Mouse (Mus musculus): ENCODE measurements at regions not wholly inside any gene's neighbourhood (a gene's known extent, or its start where the extent isn't known, plus 50 kb on each side); places are given as distances from the start of the nearest gene placed in this dataset.

DNA sequence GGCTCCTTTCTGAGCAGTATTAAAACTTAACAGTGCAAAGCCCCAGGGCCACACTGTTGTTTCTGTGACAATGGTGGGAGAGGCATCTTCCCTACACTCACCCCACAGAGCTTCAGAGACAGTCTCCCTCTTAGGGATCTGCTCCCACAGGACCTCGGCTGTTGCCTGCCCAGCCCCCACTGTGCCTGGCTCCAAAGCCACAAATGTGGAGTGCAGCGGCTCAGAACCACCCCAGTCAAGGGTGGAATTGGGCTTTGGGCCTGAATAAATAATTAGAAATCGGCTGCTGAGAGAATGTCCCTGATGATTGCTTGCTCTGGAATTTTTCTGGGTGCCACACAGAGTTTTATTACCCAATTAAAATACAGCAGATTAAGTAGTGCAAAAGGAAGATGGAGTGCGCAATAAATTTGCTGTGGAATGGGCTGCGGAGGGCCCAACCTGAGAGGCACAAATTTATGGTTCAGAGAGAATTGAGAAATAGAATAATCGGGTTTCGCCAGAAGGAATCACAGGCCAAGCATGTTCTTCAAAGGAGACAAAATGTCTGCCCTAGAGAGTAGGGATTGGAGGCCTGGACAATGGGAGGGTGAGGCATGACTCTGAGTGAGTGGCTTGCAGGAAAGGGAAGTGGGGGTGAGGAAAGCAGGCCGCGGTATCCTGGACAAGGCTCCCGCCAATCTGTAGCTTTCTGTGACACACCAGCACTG is 56.4 kb downstream of the Cd24a start:
- peak in 1 of 2 experiments; percentile 23 for DNase-seq (ENCODE audit: extremely low spot score in 1 of 2, low spot score in 2 of 2)
- intact Hi-C loops (cut with DNase I): no loop called here

DNA sequence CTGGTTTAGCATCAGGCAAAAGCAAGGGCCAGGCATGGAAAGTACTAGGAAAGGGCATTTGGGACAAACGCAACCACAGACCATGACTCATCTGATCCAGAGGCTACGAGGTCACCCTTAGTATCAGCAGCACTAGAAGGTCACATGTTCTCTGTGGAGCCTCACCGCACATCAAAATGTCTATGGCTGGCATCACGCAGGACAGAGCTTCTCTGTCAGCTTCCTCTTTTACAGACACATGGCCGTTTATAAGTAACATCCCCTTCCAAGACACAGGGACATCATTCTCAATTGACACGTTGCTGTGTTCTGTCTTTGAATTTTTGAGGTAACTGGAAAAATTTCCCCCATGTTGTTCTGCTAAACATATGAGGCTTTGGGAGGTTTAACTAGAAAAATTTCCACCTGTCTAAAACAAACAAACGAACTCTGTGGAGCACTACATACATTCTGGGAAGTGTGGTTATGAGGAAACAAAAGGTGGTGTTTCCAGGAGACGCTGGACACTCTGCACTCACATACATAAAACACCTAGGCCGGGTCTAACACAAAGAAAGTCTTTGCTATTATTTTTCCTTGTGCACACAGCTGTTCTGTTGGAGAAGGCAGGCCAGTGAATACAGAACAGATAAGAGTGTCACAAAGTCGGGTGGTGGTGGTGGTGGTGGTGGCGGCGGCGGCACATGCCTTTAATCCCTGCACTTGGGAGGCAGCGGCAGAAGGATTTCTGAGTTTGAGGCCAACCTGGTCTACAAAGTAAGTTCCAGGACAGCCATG is 63.3 kb downstream of the Cd24a start:
- no peak for DNase-seq (ENCODE audit: extremely low spot score in 1 of 2, low spot score in 2 of 2)
- intact Hi-C loops (cut with DNase I): no loop called here

DNA sequence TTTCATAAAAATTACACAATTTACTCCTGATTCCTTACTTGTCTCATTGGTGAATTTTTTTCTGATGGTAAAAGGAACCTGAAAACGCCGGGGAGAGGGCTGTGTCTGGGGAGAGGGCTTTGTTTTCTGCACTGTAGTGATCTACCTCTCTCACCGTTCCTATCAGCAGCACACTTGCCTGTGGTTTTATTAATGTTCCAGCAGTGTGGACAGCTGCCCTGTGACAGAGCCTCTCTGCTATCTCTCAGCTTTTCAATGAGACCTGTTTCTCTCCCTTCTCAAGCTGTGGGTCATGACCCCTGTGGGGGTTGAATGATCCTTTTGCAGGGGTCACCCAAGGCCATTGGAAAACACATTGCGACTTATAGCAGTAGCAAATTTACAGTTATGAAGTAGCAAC is 68.2 kb downstream of the Cd24a start:
- intact Hi-C loops (cut with DNase I): no loop called here
- DNase-seq (ENCODE audit: extremely low spot score in 1 of 2, low spot score in 2 of 2): no peak

DNA sequence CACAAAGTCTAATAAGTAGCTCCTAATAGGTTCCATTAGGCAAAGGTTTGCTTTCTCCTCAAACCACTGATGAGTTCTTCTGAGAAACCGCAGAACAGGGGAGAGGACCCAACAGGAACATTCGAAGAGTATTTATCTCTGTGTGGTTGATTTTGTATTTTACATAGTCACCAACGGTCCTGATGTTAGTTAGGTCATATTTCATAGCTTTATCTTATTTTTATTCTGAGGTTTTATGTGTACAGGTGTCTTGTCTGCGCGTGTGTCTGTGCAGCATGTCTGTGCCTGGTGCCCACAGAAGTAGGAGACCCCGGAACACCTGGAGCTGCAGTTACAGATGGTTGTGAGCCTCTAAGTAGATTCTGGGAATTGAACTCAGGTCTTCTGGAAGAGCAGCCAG is 68.9 kb downstream of the Cd24a start:
- intact Hi-C loops (cut with DNase I): no loop called here
- no peak for DNase-seq (ENCODE audit: extremely low spot score in 1 of 2, low spot score in 2 of 2)

DNA sequence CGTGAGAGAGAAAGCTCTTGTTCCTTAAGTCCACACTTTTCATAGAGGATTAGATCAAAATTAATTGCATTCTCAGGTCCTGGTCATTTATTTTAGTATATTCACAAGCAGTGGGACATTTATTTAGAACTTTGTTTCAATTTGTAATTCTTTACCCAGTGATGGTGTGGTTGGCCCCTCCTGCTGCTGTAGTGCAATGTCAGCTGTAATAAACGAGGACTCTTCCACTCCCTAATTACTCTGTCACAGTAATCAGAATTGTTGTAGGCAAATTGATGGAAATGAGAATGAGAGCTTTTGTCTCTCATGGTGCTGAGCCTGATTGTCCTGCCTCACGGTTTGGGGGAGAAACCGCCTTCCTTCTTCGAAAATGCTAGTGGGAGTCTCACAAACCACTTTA is 70.1 kb downstream of the Cd24a start:
- no peak for DNase-seq (ENCODE audit: extremely low spot score in 1 of 2, low spot score in 2 of 2)
- intact Hi-C loops (cut with DNase I): no loop called here

DNA sequence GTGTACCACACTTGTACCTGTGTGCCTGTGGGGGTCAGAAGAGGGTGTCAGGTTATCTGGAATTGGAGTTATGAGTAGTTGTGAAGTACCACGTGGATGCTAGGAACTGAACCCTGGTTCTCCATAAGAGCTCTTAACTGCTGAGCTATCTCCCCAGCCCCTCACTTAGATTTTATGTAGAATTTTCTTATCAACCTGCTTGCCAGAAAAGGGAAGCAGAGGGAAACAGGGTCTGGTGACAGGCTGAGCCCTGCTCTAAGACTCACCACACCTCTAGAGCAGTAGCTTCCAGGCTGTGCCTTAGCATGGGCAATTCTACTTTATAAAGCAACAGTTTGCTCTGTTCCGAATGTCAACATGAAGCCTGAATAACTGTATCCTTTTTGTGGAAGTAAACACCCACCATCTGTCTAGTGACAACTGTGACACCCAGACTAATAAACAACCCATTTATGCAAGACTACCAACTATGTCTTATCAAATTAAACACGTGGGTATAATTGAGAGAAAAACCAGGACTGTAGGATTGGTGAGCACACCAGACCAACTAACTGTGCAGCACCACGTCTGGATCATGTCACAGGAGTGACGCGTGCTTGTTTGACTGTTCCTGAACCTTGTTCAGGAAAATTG is 70.8 kb downstream of the Cd24a start:
- intact Hi-C loops (cut with DNase I): no loop called here
- DNase-seq (ENCODE audit: extremely low spot score in 1 of 2, low spot score in 2 of 2): no peak

DNA sequence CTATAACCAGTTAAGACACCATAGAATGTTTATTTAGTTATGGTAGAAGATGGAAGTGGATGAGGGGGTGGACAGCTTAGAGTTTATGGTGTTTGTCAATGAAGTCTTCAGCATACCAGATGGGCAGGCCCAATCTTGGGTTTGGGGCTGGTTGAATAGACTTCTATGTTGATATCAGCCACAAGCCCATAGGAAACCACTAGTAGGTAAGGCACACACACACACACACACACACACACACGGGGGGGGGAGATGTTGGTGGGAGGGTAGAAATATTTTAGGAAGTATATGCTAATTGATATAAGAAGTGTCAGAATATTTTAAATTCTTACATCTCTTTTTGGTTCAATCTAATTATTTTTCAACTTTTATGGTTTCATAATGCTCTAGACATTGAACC is 72.4 kb downstream of the Cd24a start:
- no peak for DNase-seq (ENCODE audit: extremely low spot score in 1 of 2, low spot score in 2 of 2)
- intact Hi-C loops (cut with DNase I): no loop called here

DNA sequence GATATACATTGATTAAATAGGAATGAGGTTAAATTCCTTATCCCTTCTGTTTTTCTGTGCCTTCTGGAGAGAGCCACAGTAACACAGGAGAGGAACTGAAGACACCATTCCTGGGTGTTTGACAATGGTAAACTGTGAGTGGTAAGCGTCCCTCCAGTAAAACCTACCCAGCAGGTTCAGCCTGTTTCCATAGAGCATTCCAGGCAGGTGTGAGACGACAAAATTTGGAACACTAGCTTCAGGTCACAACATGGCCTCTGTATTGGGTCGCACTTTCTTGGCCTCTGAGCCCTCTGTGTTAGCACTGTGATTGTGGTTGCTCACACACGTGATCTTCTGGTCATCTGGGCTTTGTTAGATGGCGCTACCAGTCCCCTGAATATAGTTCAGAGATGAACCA is 73.4 kb downstream of the Cd24a start:
- no peak for DNase-seq (ENCODE audit: extremely low spot score in 1 of 2, low spot score in 2 of 2)
- intact Hi-C loops (cut with DNase I): no loop called here

DNA sequence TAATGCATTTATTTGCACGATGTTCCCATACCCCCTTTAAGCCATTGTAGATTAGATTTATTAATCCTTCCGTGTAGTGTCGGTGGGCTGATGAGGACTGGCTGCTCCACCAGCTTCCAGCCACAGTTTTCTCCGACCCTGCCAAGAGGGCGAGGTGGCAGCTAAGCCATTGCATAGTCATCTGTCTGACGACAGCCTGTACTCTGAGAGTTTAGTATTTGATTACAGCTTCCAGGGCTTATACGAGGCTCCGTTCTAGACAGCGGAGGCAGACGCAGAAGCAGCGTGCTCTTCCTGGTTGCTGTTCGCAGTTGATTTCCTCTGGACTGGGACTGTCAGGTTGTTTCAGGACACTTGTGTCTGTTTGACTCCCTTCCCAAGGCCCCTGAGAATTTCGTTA is 73.8 kb downstream of the Cd24a start:
- intact Hi-C loops (cut with DNase I): no loop called here
- no peak for DNase-seq (ENCODE audit: extremely low spot score in 1 of 2, low spot score in 2 of 2)

DNA sequence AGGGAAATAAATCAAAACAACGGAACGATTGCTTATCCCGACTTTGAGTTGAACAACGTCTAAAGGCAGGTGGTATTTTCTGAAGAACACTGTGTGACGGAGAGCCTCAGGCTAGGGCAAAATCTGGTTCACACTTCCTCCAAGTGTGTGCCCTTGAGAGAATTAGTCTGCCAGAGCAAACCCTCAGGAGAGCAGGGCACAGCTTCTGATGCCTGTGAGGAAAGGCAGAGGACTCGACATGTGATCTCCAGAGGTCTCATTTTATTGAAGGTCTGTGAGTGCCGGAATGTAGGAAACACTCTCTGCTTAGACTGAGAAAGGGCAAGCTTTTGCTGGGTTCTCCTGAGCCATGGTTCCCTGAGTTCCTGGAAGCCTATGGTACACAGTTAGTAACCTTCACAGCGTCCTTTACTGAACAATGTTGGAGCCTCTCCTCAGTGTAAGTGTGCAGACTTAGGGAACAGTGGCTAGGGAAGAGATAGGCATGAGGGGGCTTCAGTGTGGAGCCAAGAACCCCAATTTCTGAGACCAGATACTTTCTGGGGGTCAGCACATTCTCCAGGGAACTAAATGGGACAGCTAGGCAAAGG is 77.1 kb downstream of the Cd24a start:
- DNase-seq (ENCODE audit: extremely low spot score in 1 of 2, low spot score in 2 of 2): no peak
- intact Hi-C loops (cut with DNase I): no loop called here

DNA sequence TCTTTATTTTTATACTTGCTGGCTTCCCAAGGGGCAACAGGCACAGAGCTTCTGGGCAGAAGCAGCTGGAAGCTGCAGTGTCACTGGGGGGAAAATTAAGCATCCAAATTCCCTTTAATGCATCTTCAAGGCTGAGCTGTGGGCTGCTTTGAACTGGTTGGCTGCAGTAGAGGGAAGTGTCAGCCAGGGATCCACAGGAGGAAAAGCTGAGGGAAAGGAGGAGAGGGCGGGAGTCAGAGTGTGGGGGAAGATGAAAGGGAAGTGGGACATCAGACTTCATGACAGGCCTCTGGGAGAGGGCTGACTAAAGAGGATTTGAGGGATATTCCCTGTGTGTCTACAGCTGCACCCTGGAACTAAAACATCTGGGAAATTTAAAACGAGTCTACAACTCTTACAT is 77.6 kb downstream of the Cd24a start:
- DNase-seq (ENCODE audit: extremely low spot score in 1 of 2, low spot score in 2 of 2): peak in 1 of 2 experiments; percentile 25
- intact Hi-C loops (cut with DNase I): no loop called here

DNA sequence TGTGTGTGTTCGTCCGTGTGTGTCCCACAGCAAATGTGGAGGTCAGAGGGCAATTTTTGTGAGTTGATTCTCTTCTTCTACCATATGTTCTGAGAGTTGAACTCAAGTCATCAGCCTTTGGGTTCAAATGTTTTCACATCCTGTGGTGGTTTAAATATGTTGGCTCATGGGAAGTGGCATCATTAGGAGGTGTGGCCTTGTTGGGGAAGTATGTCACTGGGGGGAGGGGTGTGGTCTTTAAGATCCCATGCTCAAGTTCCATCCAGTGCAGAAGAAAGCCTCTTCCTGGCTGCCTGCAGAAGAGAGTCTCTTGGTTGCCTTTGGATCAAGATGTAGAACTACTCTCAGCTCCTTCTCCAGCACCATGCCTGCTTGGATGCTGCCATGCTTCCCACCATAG is 78.1 kb downstream of the Cd24a start:
- DNase-seq (ENCODE audit: extremely low spot score in 1 of 2, low spot score in 2 of 2): no peak
- intact Hi-C loops (cut with DNase I): no loop called here

DNA sequence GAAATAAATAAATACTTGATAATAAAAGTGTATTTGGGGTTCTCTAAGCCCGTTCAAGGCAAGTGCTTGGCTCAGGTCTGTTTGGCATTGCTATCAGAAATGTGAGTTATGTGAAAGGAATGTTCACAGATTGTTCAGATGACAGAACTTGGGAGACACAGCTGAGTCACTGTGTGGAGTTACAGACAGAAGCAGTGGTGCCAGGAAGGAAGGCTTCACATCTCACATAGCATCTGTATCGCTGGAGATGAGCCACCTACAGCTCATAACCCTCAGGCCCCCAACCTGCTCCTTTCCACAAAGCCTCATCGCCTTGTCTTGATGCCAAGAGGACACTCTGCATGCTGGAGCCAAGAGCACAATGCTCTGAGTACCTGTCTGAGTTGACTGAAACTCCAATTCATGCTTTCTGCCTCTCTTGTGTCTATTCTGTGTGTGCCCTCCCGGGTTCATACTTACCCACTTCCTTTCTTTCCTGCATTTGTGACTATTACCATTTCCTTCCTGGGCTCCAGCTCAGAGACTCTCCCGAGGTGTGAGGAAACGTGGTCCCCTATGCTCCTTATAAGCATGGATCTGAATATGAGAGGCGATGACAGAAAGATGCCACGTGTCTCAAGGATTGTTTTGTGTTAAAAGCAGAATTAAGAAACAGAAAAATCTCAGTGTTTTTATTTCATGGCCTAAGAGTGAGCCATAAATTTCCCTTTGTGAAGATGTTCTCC is 79.6 kb downstream of the Cd24a start:
- intact Hi-C loops (cut with DNase I): no loop called here
- DNase-seq (ENCODE audit: extremely low spot score in 1 of 2, low spot score in 2 of 2): no peak

DNA sequence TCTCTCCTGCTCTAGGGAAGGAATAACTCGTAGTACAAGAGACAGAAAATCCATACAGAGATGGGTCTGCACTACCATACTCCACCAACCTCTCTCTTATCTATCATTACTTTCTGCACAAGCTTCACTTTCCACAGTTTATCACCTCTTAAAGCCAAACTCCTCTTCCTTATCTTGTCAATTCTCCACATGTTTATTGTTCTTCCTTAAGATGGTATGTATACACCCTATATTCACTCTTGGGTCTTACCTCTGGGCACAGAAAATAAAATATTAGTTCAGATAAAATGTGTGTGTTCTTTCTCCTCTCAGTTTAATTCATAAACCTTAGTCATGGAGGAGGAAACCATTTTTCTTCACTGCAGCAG is 80.1 kb downstream of the Cd24a start:
- DNase-seq (ENCODE audit: extremely low spot score in 1 of 2, low spot score in 2 of 2): no peak
- intact Hi-C loops (cut with DNase I): no loop called here

DNA sequence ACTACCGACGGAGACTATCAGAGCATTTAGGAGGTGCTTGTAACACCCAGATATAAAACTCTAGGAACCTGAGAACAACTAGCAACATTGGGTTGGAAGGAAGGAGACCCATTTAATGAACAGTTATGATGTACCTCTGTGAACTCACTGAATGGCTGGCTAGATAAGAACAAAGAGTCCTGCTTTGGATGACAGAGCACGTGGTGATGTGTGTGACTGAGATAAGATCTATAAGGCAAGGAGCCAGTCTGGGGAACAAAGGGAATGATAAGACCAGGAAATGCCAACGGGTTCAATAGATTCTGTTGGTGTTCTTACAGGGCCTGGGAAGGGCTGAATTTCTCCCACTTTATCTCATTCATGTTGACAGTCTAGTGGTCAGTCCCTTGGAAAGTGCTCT is 86.8 kb downstream of the Cd24a start:
- DNase-seq (ENCODE audit: extremely low spot score in 1 of 2, low spot score in 2 of 2): no peak
- intact Hi-C loops (cut with DNase I): no loop called here

DNA sequence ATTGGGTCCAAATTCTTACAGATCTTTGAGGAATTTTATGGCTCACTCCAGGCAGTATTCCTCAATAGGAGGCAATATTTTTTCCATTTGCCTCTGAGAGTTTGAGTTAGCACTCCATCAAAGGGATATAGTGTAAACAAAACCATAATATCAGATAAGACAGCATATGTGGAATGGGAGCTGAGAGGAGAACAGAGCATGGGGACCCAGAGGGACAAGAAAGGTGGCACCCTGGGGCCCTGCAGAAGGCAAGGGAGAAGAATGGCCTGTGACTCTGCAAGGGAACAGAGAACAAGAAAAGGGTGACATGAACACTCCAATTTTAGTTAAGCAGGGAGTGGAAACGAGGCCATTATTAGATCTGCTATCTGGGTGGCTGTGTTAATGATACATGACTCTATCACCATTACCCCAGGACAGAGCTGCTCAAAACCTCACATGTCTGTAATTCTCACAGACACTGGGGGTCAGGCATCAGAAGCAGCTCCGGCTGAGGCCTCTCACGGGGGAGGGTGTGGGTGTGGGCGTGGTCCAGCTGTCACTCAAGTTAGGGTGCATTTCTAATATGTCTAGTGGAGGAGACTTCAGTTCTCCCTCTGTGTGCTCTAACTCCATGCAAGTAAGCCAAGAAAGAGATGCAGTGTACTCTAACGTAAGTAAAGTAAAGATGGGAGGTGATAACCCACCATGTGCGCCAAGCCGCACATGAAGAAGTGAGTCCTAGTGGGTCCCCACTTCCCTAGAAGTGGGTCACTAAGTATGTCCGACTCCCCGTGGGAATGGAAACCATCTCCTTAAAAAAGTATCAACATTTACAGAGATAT is 88.4 kb downstream of the Cd24a start:
- intact Hi-C loops (cut with DNase I): no loop called here
- no peak for DNase-seq (ENCODE audit: extremely low spot score in 1 of 2, low spot score in 2 of 2)

DNA sequence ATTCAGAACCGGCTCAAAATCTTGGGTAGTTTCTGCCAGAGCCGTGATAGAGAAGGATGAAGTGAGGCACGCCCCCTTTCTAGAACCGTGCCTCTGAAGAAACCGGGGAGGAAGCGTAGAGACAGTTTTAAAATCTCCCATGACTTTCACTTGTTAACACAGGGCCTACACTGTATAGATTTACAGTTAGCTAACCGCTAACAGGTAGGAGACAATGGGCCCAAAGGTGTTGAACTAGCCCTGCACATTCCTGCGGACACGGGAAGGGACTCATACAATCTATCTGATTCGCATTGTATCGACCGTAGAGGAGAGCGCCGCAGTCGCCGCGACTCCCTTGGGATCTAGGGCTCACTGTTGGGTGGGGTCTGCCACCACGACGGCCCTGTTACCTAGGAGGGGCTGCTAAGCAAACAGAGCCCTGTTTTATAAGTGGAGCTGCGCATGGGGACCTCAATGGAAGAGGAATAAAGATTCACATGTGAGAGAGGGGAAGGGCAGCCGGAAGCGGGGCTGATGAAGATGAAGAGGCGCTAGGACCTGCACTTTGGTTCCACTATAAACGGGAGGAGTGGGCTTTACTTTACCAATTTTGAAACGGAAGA is 89.1 kb downstream of the Cd24a start:
- intact Hi-C loops (cut with DNase I): no loop called here
- no peak for DNase-seq (ENCODE audit: extremely low spot score in 1 of 2, low spot score in 2 of 2)

DNA sequence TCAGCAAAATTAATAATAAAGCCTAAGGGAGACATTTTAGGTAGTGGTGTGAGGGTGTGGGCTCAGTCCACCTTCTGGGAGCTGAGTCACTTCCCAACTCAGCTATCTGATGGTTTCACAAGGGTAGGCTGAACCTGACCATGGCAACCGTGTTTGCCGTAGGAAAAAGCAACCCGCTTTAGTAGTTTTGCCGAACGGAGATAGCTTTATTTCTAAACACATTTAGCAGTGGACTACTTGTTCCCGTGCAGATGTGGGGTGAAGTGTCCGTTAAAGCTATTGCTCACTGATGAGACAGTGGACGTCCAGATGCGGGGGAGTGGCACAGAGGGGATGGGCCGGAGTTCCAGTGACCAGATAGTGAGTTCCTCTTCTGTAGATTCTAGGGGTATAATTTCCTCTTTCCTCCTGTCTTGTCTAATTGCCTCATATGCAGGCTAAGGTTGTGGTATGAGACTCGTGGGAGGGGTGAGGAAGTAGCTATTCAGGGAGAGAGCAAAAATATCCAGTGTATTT is 89.7 kb downstream of the Cd24a start:
- intact Hi-C loops (cut with DNase I): no loop called here
- no peak for DNase-seq (ENCODE audit: extremely low spot score in 1 of 2, low spot score in 2 of 2)
